Comparison of ENCODE assay signal across 22 mouse cellular contexts in genomic region chr2:20759045-20759662, GRCm38 (mm10).
"Had no signal": no experiment of that assay in that cellular context is flagged by ENCODE, and none has a peak within 500 bp of the region (broad histone marks: within the 10 kb centered on the region; RNA-seq: fewer than 3 reads in every experiment).

No protein-coding gene starts in this region.

- H3K4me3 ChIP-seq: kidney, embryonic 15.5 days; layer of hippocampus, adult 2 months; limb, embryonic 10.5 days; limb, embryonic 13.5 days; liver, embryonic 13.5 days; midbrain, embryonic 10.5 days; midbrain, embryonic 13.5 days; myocyte; neural tube, embryonic 13.5 days; stomach, embryonic 15.5 days had no signal

- H3K4me2 ChIP-seq: kidney, embryonic 15.5 days; limb, embryonic 13.5 days; liver, embryonic 13.5 days; lung, embryonic 14.5 days; midbrain, embryonic 13.5 days; neural tube, embryonic 13.5 days; stomach, embryonic 15.5 days had no signal

- H3K27me3 ChIP-seq: kidney, embryonic 15.5 days; limb, embryonic 13.5 days; liver, embryonic 13.5 days; midbrain, embryonic 13.5 days; neural tube, embryonic 13.5 days; stomach, embryonic 15.5 days had no signal

- H3K27ac ChIP-seq: kidney, embryonic 15.5 days; layer of hippocampus, adult 2 months; limb, embryonic 10.5 days; limb, embryonic 13.5 days; liver, embryonic 13.5 days; macrophage; midbrain, embryonic 10.5 days; midbrain, embryonic 13.5 days; neural tube, embryonic 13.5 days; stomach, embryonic 15.5 days had no signal

- ATAC-seq: lung, postnatal 0 days; midbrain, embryonic 13.5 days; midbrain, embryonic 16.5 days had no signal

- DNase-seq: kidney, adult 11 months; kidney, adult 8-10 months; kidney, postnatal 14 days; kidney, postnatal 4 days; layer of hippocampus, adult 9-11 months; liver; liver, embryonic 13.5 days; lung, embryonic 14.5 days; thymus, adult 2 months; thymus, postnatal 14 days had no signal

- H3K36me3 ChIP-seq: limb, embryonic 10.5 days; liver, embryonic 13.5 days; midbrain, embryonic 10.5 days; midbrain, embryonic 13.5 days; neural tube, embryonic 13.5 days; stomach, embryonic 15.5 days had no signal

- H3K9me3 ChIP-seq: kidney, embryonic 15.5 days; limb, embryonic 10.5 days; limb, embryonic 13.5 days; liver, embryonic 13.5 days; midbrain, embryonic 10.5 days; midbrain, embryonic 13.5 days; neural tube, embryonic 13.5 days; stomach, embryonic 15.5 days had no signal

- H3K4me1 ChIP-seq: limb, embryonic 10.5 days; limb, embryonic 13.5 days; liver, embryonic 13.5 days; midbrain, embryonic 13.5 days; neural tube, embryonic 13.5 days; stomach, embryonic 15.5 days had no signal

- H3K9ac ChIP-seq: kidney, embryonic 15.5 days; limb, embryonic 13.5 days; liver, embryonic 13.5 days; lung, embryonic 14.5 days; midbrain, embryonic 13.5 days; neural tube, embryonic 13.5 days; stomach, embryonic 15.5 days had no signal
